Mouse (Mus musculus) stomach, embryonic 16.5 days (tissue): ENCODE results near the gene Stk38l. TPM values are rescaled to one million over a fixed set of nuclear protein-coding genes. Genes with fewer than 3 reads are reported as not detected.

ENCODE experiments used
- ATAC-seq: fragments of 200-750 bp; cut with Nextera tagmentation; 2 replicates; pipeline ENCODE4 v1.8.0; 2017; ENCODE audit warnings: moderate number of reproducible peaks, moderate TSS enrichment; ENCODE audit not compliant: insufficient read depth, low FRiP score
- H3K27ac ChIP-seq: fragments of 300-500 bp; sonication (generic); 2 replicates; pipeline ENCODE4 v1.5.1; 2014; ENCODE audit warnings: low read length
- H3K27me3 ChIP-seq: fragments of 300-500 bp; sonication (generic); 2 replicates; pipeline ENCODE4 v1.6.1; 2014; ENCODE audit warnings: low read length, control low read depth, mixed read lengths; ENCODE audit not compliant: control insufficient read depth, insufficient read depth
- H3K36me3 ChIP-seq: fragments of 300-500 bp; sonication (generic); 2 replicates; pipeline ENCODE4 v1.6.1; 2014; ENCODE audit warnings: low read length; ENCODE audit not compliant: control insufficient read depth, insufficient read depth
- H3K4me1 ChIP-seq: fragments of 300-500 bp; sonication (generic); 2 replicates; pipeline ENCODE4 v1.6.1; 2014; ENCODE audit warnings: low read length, control low read depth, mixed read lengths; ENCODE audit not compliant: control insufficient read depth, insufficient read depth
- H3K4me2 ChIP-seq: fragments of 300-500 bp; sonication (generic); 2 replicates; pipeline ENCODE4 v1.6.1; 2014; ENCODE audit warnings: low read depth, low read length, mixed read lengths
- H3K4me3 ChIP-seq: fragments of 300-500 bp; sonication (generic); replicated peaks from 2 replicates; pipeline ENCODE4 v1.5.1; 2014; ENCODE audit warnings: mild to moderate bottlenecking, low read length
- H3K9ac ChIP-seq: fragments of 300-500 bp; sonication (generic); 2 replicates; pipeline ENCODE4 v1.6.1; 2014; ENCODE audit warnings: low read length
- H3K9me3 ChIP-seq: fragments of 300-500 bp; sonication (generic); replicated peaks from 2 replicates; pipeline ENCODE4 v1.6.1; 2016; ENCODE audit warnings: low read length, control low read depth; ENCODE audit not compliant: control insufficient read depth
- WGBS: fragments of 180-500 bp; shearing (Covaris S2); extraction: QIAGEN DNeasy Blood & Tissue Kit; methylation state at CpG from one replicate; pipeline ENCODE4 v1.1.7; 2014; 5-methylcytosine and 5-hydroxymethylcytosine counted together
- polyA plus RNA-seq: library from polyadenylated mRNA; unstranded; fragments of >200 nt; fragmentation: Nextera tagmentation; extraction: Ambion mirVana; gene quantifications from 2 replicates; pipeline ENCODE4 v1.2.1, GENCODE M21; 2015

Stk38l gene
- polyA plus RNA-seq, 1 experiment from 2014 or later: 23.4 TPM

DNA sequence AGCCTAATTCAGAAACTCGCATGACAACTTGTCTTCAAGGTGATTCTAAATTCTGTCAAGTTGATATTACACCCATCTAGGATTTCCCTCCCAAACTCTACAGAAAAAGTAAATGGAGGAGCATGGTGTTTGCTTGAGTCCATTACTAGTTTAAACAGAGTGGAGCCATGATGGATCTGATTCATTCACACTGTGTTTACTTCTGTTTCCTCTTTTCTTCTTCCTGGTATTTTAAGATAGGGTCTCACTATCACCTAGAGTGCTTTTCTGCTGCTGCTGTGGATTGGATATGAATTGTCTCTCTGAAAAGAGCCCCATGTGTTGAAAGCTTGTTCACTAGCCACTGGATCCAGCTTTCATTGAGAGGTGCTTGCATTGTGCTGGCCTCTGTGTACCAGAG lies 20.4 kb downstream of the Stk38l start:
- Histone ChIP-seq H3K9ac (no peak overlapping the region), H3K36me3 (no peaks in the 10 kb centered on the region), H3K9me3 (no peaks in the 10 kb centered on the region), H3K27ac (no peak overlapping the region), H3K4me3 (no peak overlapping the region), H3K4me1 (peaks cover 14% of the 10 kb centered on the region), H3K4me2 (no peak overlapping the region), H3K27me3 (no peaks in the 10 kb centered on the region)
- ATAC-seq: no peak
- WGBS: 58% methylated on average over 1 of the region's 1 CpGs

GRCm38 (mm10) chr6:146746577-146746976 lies 21.8 kb downstream of the Stk38l start:
- no peak for ATAC-seq
- peak overlapping the region; percentile 19; the same call in 1 of the 2 replicates for H3K4me2 ChIP-seq
- no peaks in the 10 kb centered on the region for H3K9me3 ChIP-seq
- H3K9ac ChIP-seq: no peak overlapping the region; the same call in 1 of the 2 replicates
- peak overlapping the region; percentile 74 for H3K27ac ChIP-seq
- H3K36me3 ChIP-seq: no peaks in the 10 kb centered on the region
- H3K27me3 ChIP-seq: no peaks in the 10 kb centered on the region
- no peak overlapping the region for H3K4me3 ChIP-seq
- peaks cover 14% of the 10 kb centered on the region for H3K4me1 ChIP-seq
- WGBS: 35% methylated on average over 5 of the region's 5 CpGs

DNA sequence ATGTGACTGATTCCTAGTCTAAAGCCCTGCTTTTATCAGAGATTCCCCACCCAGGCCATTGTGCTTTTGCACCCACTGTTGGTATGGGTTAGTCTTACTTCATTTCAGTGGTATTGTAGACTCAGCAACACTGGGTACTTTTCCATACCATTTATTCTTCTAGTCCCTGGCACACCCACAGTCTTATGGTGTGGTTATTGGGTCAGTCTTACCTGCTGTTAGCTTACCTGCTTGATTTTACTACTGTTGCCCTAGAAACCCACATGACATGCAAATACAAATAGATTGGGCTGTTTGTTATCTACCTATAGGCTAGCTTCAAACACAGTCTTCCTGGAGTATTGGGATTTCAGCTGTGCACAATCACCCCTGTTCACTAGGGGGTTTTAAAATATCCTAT lies 22.3 kb downstream of the Stk38l start:
- Histone ChIP-seq H3K36me3 (no peaks in the 10 kb centered on the region), H3K4me3 (no peak overlapping the region), H3K9ac (no peak overlapping the region), H3K9me3 (no peaks in the 10 kb centered on the region), H3K27me3 (no peaks in the 10 kb centered on the region), H3K4me1 (peaks cover 18% of the 10 kb centered on the region), H3K27ac (peak overlapping the region; percentile 74), H3K4me2 (no peak overlapping the region)
- no peak for ATAC-seq

DNA sequence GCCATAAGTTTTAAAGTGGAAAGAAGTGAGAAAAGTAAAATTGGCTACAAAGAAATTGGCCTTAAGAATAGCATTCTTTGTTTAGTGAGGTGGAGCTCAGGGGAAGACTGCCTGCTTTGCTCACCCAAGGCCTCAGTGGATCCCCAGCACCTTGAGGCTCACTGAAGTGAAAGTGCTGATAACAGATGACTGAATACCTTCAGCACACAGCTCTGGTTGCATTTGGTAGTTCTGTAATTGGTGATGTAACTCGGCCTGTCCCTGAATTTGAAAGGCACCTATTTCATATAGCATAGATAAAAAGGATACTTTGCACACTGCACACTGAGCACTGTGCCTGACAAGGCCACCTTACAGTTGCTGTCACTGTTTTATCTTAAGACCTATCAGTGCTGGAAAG lies 23.5 kb downstream of the Stk38l start:
- H3K4me1 ChIP-seq: peaks cover 18% of the 10 kb centered on the region; the same call in 1 of the 2 replicates
- H3K27ac ChIP-seq: no peak overlapping the region
- no peak for ATAC-seq
- no peak overlapping the region for H3K4me2 ChIP-seq
- H3K9me3 ChIP-seq: no peaks in the 10 kb centered on the region
- 78% methylated on average over 1 of the region's 1 CpGs for WGBS
- no peak overlapping the region for H3K4me3 ChIP-seq
- no peak overlapping the region for H3K9ac ChIP-seq
- no peaks in the 10 kb centered on the region for H3K36me3 ChIP-seq
- H3K27me3 ChIP-seq: no peaks in the 10 kb centered on the region

DNA sequence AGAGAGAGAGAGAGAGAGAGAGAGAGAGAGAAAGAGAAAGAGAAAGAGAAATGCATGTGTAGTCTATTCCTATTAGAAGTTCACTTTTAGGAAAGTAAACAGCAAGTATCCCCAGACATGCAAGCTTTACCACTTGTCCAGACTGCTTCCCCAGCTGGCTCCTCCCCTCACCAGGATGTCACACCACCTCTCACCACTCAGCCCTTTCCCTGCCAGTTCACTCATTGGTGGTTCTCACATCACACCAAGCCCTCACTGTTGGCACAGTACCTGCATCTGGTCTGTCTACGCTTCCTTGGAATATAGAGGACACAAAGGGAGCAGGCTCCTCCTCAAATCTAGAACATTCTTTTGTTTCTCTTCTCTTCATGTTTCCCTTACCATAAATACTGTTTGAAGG lies 26.9 kb downstream of the Stk38l start:
- Histone ChIP-seq H3K4me3 (no peak overlapping the region), H3K27ac (peak overlapping the region; percentile 25), H3K4me1 (peaks cover 24% of the 10 kb centered on the region), H3K9me3 (no peaks in the 10 kb centered on the region), H3K9ac (no peak overlapping the region), H3K27me3 (no peaks in the 10 kb centered on the region), H3K36me3 (no peaks in the 10 kb centered on the region), H3K4me2 (no peak overlapping the region)
- WGBS: 58% methylated on average over 1 of the region's 1 CpGs
- peak; percentile 76; the same call in 1 of the 2 replicates for ATAC-seq

GRCm38 (mm10) chr6:146752178-146752577 lies 27.4 kb downstream of the Stk38l start:
- no peaks in the 10 kb centered on the region for H3K36me3 ChIP-seq
- WGBS: 79% methylated on average over 2 of the region's 2 CpGs
- no peak for ATAC-seq
- peaks cover 19% of the 10 kb centered on the region for H3K4me1 ChIP-seq
- no peak overlapping the region for H3K4me3 ChIP-seq
- H3K9ac ChIP-seq: no peak overlapping the region
- H3K4me2 ChIP-seq: no peak overlapping the region
- H3K27me3 ChIP-seq: no peaks in the 10 kb centered on the region
- no peaks in the 10 kb centered on the region for H3K9me3 ChIP-seq
- peak overlapping the region; percentile 25 for H3K27ac ChIP-seq

- peaks cover 19% of the 10 kb centered on the region for H3K4me1 ChIP-seq
- H3K9ac ChIP-seq: no peak overlapping the region
- H3K4me2 ChIP-seq: no peak overlapping the region
- H3K9me3 ChIP-seq: no peaks in the 10 kb centered on the region
- no peak overlapping the region for H3K27ac ChIP-seq
- H3K27me3 ChIP-seq: no peaks in the 10 kb centered on the region
- no peaks in the 10 kb centered on the region for H3K36me3 ChIP-seq
- WGBS: 64% methylated on average over 1 of the region's 1 CpGs
- no peak for ATAC-seq
- H3K4me3 ChIP-seq: no peak overlapping the region
These were observed 27.8 kb downstream of the Stk38l start for GRCm38 (mm10) chr6:146752612-146753011.

DNA sequence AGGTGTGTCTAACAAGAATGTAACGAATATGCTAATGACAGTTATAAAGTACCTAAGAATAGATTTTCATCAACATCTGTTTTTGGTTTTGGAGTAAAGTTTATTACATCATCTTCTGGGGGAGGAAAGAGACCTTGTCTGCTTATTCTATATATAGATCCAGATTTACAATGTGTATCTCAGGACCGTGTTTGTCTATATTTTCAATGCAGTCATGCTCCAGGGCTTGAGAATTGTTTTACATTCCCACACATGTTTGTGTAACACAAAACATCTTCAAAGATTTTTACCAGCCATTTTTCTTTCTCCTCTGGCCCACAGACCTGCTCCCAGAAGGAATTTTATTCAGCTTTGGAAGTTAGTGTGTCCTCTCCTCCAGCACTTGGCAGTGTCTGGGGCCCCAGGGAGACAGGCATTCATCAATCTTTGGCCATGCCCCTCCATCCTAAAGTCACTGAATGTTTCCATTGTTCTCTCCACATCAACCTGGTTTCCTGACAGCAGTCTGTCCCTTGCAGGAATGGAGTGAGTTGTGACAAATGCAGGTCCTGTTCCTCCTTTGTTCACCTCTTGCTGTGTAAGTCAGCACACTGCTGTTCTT lies 28.9 kb downstream of the Stk38l start:
- WGBS: 41% methylated on average over 2 of the region's 2 CpGs
- Histone ChIP-seq H3K27ac (no peak overlapping the region), H3K4me1 (peaks cover 19% of the 10 kb centered on the region), H3K4me3 (no peak overlapping the region), H3K36me3 (no peaks in the 10 kb centered on the region), H3K9me3 (no peaks in the 10 kb centered on the region), H3K27me3 (no peaks in the 10 kb centered on the region), H3K9ac (no peak overlapping the region), H3K4me2 (no peak overlapping the region)
- no peak for ATAC-seq

- no peak overlapping the region for H3K9ac ChIP-seq
- H3K36me3 ChIP-seq: no peaks in the 10 kb centered on the region
- no peaks in the 10 kb centered on the region for H3K9me3 ChIP-seq
- no peak overlapping the region for H3K4me3 ChIP-seq
- H3K4me2 ChIP-seq: no peak overlapping the region
- H3K27ac ChIP-seq: no peak overlapping the region
- no peaks in the 10 kb centered on the region for H3K27me3 ChIP-seq
- peaks cover 16% of the 10 kb centered on the region for H3K4me1 ChIP-seq
- no peak for ATAC-seq
- 87% methylated on average over 2 of the region's 2 CpGs for WGBS
These were observed 30.3 kb downstream of the Stk38l start for GRCm38 (mm10) chr6:146755136-146755535.
